Mouse (Mus musculus) naive thymus-derived CD4-positive, alpha-beta T cell, adult 2 months (primary cell): Measurements from ENCODE around the gene Fgb.

Source experiments
- DNase-seq: peaks from one replicate; pipeline ENCODE4 v3.0.0-alpha.2; 2011; ENCODE audit warnings: low read depth

Gene Fgb

DNA sequence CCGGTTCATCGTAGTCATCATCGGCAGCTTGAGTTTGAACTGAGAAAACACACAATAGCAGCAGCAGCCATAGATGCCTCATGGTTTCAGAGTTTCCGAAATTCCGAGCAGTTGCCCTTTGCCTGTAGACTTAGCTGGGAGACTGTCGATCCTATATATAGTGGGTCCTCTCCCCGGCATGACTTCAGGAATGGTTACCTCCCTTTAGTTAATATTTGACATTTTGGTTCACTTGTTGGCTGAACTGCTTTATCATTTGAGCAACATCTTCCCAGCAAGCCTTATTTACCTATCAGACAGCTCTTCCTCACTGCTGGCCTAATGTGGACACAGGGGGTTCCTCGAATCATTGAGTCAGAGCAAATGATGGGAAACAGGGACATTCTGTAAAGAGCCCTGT lies at the start of gene Fgb:
Gene Fgb, minus strand, starts transcription at position 184 of the 400 bp plus-strand sequence.
- DNase-seq: no peak

- DNase-seq: no peak
Measured at GRCm38 (mm10) chr3:83099139-83099538, 49.5 kb upstream of the Fgb start.

GRCm38 (mm10) chr3:83098546-83099034 lies 48.9 kb upstream of the Fgb start:
- no peak for DNase-seq

GRCm38 (mm10) chr3:83097586-83097985 lies 47.9 kb upstream of the Fgb start:
- no peak for DNase-seq

- peak; percentile 71 for DNase-seq
Measured at GRCm38 (mm10) chr3:83080567-83081055, 30.9 kb upstream of the Fgb start.

- DNase-seq: no peak
Measured at GRCm38 (mm10) chr3:83076563-83076962, 26.9 kb upstream of the Fgb start.

- DNase-seq: no peak
Measured at GRCm38 (mm10) chr3:83070231-83070630, 20.6 kb upstream of the Fgb start.

DNA sequence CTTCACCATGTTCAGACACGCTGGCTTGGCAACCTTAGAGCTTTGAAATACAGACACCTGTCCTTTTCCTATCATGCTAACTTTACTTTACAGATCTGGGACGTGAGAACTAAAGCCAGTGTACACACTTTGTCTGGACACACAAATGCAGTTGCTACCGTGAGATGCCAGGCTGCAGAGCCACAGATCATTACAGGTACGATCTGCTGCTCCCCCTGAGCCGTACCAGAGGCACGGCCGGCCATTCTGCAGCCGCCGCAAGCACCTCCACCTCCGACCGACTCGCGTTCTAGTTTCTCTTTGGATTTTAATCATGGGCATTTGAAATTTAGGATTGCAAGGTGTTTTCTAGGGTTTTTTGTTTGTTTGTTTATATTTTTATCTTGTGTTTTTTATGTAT lies 19.2 kb upstream of the Fgb start:
- no peak for DNase-seq

DNA sequence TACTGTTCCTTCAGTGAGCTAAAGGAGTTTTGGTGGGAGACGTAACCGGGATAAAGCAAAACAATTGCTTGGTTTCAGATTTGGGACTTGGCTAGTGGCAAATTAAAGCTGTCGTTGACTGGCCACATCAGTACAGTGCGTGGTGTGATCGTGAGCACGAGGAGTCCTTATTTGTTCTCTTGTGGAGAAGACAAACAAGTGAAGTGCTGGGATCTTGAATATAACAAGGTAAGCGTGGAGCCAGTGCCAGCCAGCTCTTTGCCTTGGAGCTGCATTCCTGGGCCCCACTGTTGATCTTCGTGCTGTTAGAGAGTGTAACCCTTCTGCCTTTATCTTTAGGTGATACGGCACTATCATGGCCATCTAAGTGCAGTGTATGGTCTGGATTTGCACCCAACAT lies 18.3 kb upstream of the Fgb start:
- DNase-seq: no peak

- DNase-seq: no peak
Measured at GRCm38 (mm10) chr3:83057046-83057445, 7.4 kb upstream of the Fgb start.

- DNase-seq: peak; percentile 99
Measured at GRCm38 (mm10) chr3:83055281-83056038, 5.8 kb upstream of the Fgb start, which contains the start of gene Plrg1. Gene Plrg1 (plus strand): TSS chr3:83055522.

GRCm38 (mm10) chr3:83054759-83055158 lies 5.1 kb upstream of the Fgb start:
- no peak for DNase-seq

DNA sequence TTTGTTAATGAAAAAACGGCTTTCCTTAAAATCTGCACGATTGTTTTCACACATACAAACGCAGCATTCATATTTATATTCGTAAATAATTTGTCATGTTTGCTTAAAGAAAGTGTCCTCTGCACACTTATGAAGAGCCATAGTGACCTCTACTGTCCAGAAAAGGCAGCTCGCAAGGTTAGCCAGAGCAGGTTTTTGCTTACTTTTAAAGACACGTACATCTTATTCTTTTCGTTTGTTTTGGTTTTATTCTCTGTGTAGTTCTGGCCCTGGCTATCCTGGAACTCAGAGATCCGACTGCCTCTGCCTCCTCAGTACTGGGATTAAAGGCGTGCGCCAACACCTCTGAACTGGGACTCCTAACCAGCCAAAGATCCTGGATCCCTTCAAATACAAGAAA lies 4.1 kb upstream of the Fgb start:
- DNase-seq: peak; percentile 63

- no peak for DNase-seq
Measured at GRCm38 (mm10) chr3:83053126-83053525, 3.5 kb upstream of the Fgb start.

GRCm38 (mm10) chr3:83052102-83052501 lies 2.4 kb upstream of the Fgb start:
- DNase-seq: no peak

GRCm38 (mm10) chr3:83050661-83051060 lies 998 bp upstream of the Fgb start:
- no peak for DNase-seq

DNA sequence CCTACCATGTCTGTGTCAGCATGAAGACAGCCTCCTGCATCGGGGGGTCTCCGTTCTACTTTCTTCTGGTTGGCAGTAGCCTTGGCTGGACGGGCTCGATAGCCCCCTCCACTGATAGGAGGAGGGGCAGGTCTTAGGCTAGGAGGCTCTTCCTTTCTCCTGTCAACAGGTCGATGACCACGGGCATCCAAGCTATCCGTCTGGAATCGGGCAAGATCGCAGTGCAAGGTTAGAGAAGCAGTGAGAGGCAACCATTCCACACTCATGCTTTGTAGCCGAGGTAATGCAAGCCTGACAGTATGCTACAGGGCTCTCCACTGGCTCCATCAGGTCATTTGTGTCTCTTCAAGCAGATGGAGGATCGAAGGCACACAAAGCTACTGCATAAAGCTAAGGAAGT lies 3.0 kb downstream of the Fgb start:
- DNase-seq: no peak

DNA sequence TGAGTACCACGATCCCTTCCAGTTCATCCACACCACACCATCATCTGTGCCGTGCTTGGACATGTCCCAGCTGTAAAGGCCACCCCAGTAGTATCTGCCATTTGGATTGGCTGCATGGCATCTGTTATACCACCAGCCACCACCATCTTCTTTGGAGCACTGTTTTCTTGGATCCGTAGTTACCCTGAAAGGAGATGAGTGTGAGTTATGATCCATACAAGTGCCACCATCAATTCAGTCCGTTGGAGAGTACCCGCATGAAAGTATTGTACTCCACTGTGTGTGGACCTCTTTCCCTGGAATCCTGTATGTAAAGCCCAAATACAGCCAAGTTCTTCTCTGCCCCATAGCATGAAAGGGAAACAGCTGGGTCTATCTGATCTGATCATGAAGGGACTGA lies 7.2 kb downstream of the Fgb start:
- DNase-seq: no peak

DNA sequence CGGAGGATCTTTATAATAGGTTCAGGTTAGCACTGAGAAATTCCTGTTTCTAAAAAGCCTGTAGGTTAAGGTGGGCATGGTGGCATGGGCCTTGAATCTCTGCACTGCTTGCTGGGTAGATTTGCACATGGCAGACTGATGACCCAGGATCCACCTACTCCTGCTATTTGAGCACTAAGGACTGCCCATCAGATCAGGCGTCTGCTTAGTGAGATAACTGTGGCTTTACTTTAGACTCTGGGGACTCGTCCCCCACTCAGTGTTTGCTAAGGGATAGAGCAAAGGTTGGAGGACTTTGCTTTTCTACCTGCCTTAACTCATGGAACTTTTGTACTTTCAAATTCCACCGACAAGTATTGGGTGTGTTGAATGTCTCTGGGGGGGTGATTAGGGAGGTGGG lies 10.0 kb downstream of the Fgb start:
- no peak for DNase-seq

GRCm38 (mm10) chr3:83038865-83039264 lies 10.8 kb downstream of the Fgb start:
- DNase-seq: no peak

- no peak for DNase-seq
Measured at GRCm38 (mm10) chr3:83033801-83034200, 15.9 kb downstream of the Fgb start.

GRCm38 (mm10) chr3:83032746-83033308 lies 16.8 kb downstream of the Fgb start:
- no peak for DNase-seq

- no peak for DNase-seq
Measured at GRCm38 (mm10) chr3:83030331-83030730, 19.3 kb downstream of the Fgb start.
